Mouse (Mus musculus): ENCODE measurements around the gene Calm2. TPM values are rescaled to one million over a fixed set of nuclear protein-coding genes. Genes with fewer than 3 reads are reported as not detected.

Calm2 gene
- total RNA-seq (2014; fragmentation: Nextera tagmentation) (314 and 349 TPM in 2 replicates), total RNA-seq (2017) (691 and 701 TPM in 2 replicates), polyA plus RNA-seq (2012) (40.0 and 50.7 TPM in 2 replicates)

- H3K27me3 ChIP-seq (ENCODE audit: insufficient read depth, low read length), result no peaks in the 10 kb centered on the region
- H3K4me3 ChIP-seq (ENCODE audit: low read depth, low read length), result peak within 1 kb of the TSS; percentile 84
- DNase-seq (ENCODE audit: low spot score) (peak; percentile 95), ATAC-seq (ENCODE audit: extremely low read depth, insufficient number of reproducible peaks, low FRiP score, poor library complexity, severe bottlenecking) (peak; percentile 79)
- peaks cover 53% of the 10 kb centered on the region for H3K4me1 ChIP-seq (ENCODE audit: insufficient read depth, low read depth, low read length)
- TF ChIP-seq TAL1 (conservative IDR thresholded peaks at IDR 0.05; ENCODE audit: low read depth, low read length) (no peak), GATA2 (IDR thresholded peaks at IDR 0.05; ENCODE audit: borderline replicate concordance, low read depth, low read length) (no peak), POLR2AphosphoS5 (IDR thresholded peaks at IDR 0.05; ENCODE audit: insufficient replicate concordance, low read depth, low read length) (peak; percentile 94), GATA1 (IDR thresholded peaks at IDR 0.05; ENCODE audit: borderline replicate concordance, low read length) (no peak)
- H3K36me3 ChIP-seq (replicated peaks), result peaks cover 20% of the 10 kb centered on the region
- H3K9me3 ChIP-seq (replicated peaks), result peaks cover 3% of the 10 kb centered on the region; the same call in 1 of the 2 replicates
These were observed at the start of gene Calm2 for GRCm38 (mm10) chr17:87446767-87447611. Gene Calm2, minus strand, starts transcription at chr17:87446935.

DNA sequence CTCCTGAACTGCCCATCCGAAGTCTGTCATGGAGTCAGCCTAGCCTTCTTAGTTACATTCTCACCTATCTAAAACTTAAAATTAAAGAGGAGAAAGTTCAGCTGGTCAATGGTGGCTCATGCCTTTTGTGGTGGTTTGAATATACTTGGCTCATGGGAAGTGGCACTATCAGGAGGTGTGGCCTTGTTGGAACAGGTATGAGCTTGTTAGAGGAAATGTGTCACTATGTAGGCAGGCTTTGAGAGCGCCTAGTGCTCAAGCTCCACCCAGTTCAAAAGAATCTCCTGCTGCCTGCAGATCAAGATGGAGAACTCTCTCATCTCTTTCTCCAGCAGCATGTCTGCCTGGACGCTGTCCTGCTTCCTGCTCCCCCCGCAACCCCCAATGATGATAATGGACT, 48.8 kb upstream of the Calm2 start:
- Histone ChIP-seq H3K27me3 (ENCODE audit: insufficient read depth, low read length) (peaks cover 31% of the 10 kb centered on the region), H3K9me3 (replicated peaks) (no peaks in the 10 kb centered on the region), H3K36me3 (replicated peaks) (no peaks in the 10 kb centered on the region), H3K4me1 (ENCODE audit: insufficient read depth, low read depth, low read length) (no peaks in the 10 kb centered on the region), H3K4me3 (ENCODE audit: low read depth, low read length) (no peak overlapping the region)
- ATAC-seq (ENCODE audit: extremely low read depth, insufficient number of reproducible peaks, low FRiP score, poor library complexity, severe bottlenecking) (no peak), DNase-seq (ENCODE audit: low spot score) (no peak)
- TF ChIP-seq POLR2AphosphoS5 (IDR thresholded peaks at IDR 0.05; ENCODE audit: insufficient replicate concordance, low read depth, low read length) (no peak), GATA1 (IDR thresholded peaks at IDR 0.05; ENCODE audit: borderline replicate concordance, low read length) (no peak), GATA2 (IDR thresholded peaks at IDR 0.05; ENCODE audit: borderline replicate concordance, low read depth, low read length) (no peak), CTCF (IDR thresholded peaks at IDR 0.05; ENCODE audit: low read depth, low read length) (no peak), TAL1 (conservative IDR thresholded peaks at IDR 0.05; ENCODE audit: low read depth, low read length) (no peak)

GRCm38 (mm10) chr17:87494310-87494709, 47.6 kb upstream of the Calm2 start:
- Histone ChIP-seq H3K27me3 (ENCODE audit: insufficient read depth, low read length) (peaks cover 29% of the 10 kb centered on the region), H3K4me3 (ENCODE audit: low read depth, low read length) (no peak overlapping the region), H3K36me3 (replicated peaks) (no peaks in the 10 kb centered on the region), H3K9me3 (replicated peaks) (no peaks in the 10 kb centered on the region), H3K4me1 (ENCODE audit: insufficient read depth, low read depth, low read length) (no peaks in the 10 kb centered on the region)
- ATAC-seq (ENCODE audit: extremely low read depth, insufficient number of reproducible peaks, low FRiP score, poor library complexity, severe bottlenecking), result no peak
- DNase-seq (ENCODE audit: low spot score), result no peak
- no peak for TF ChIP-seq POLR2AphosphoS5 (IDR thresholded peaks at IDR 0.05; ENCODE audit: insufficient replicate concordance, low read depth, low read length)
- TF ChIP-seq GATA2 (IDR thresholded peaks at IDR 0.05; ENCODE audit: borderline replicate concordance, low read depth, low read length), result no peak
- no peak for TF ChIP-seq TAL1 (conservative IDR thresholded peaks at IDR 0.05; ENCODE audit: low read depth, low read length)

DNA sequence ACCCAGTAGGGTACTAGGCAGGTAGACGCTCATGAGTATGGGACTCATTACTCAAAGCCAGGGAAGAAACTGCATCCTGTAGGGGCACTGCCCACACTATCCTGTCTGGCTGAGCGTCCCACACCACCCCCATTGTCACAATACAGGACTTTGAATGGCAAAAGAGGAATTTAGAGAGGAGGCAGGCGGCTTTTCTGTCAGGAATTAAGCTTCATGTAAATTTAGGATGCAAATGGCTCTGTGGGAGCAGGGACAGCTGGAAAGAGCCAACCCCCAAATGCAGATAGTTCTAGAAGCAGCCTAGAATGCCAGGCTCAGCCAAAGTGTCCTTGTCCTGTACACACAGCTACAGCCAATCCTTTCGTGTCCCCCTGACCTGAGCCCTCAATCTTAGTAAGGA, 45.6 kb upstream of the Calm2 start:
- no peaks in the 10 kb centered on the region for H3K36me3 ChIP-seq (replicated peaks)
- peaks cover 22% of the 10 kb centered on the region for H3K27me3 ChIP-seq (ENCODE audit: insufficient read depth, low read length)
- no peaks in the 10 kb centered on the region for H3K9me3 ChIP-seq (replicated peaks)
- no peak for TF ChIP-seq TAL1 (conservative IDR thresholded peaks at IDR 0.05; ENCODE audit: low read depth, low read length)
- no peak for TF ChIP-seq GATA2 (IDR thresholded peaks at IDR 0.05; ENCODE audit: borderline replicate concordance, low read depth, low read length)
- TF ChIP-seq CTCF (IDR thresholded peaks at IDR 0.05; ENCODE audit: low read depth, low read length), result no peak
- no peak for TF ChIP-seq GATA1 (IDR thresholded peaks at IDR 0.05; ENCODE audit: borderline replicate concordance, low read length)
- TF ChIP-seq POLR2AphosphoS5 (IDR thresholded peaks at IDR 0.05; ENCODE audit: insufficient replicate concordance, low read depth, low read length), result no peak
- H3K4me3 ChIP-seq (ENCODE audit: low read depth, low read length), result no peak overlapping the region
- DNase-seq (ENCODE audit: low spot score) (no peak), ATAC-seq (ENCODE audit: extremely low read depth, insufficient number of reproducible peaks, low FRiP score, poor library complexity, severe bottlenecking) (no peak)
- H3K4me1 ChIP-seq (ENCODE audit: insufficient read depth, low read depth, low read length), result no peaks in the 10 kb centered on the region

DNA sequence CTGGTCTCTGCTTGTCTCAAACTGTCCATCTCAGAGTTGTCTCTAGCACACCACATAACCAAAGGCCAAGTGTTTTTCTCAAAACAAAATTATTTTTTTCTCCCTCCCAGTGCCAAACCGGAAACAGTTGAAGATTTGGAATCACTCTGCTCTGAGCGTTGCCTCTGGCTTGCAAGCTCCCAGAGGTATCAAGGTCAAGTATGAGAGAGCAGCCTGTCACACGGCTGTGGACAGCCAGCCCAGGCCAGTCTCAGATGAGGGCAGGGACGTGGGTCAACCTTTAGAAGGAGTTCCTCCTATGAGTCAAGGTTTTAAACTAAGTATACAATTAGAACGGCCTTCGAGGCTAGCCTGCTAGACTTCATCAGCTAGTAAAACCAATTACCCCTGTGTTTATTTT, 43.6 kb upstream of the Calm2 start:
- TF ChIP-seq POLR2AphosphoS5 (IDR thresholded peaks at IDR 0.05; ENCODE audit: insufficient replicate concordance, low read depth, low read length) (no peak), CTCF (IDR thresholded peaks at IDR 0.05; ENCODE audit: low read depth, low read length) (no peak), GATA1 (IDR thresholded peaks at IDR 0.05; ENCODE audit: borderline replicate concordance, low read length) (no peak), TAL1 (conservative IDR thresholded peaks at IDR 0.05; ENCODE audit: low read depth, low read length) (no peak), GATA2 (IDR thresholded peaks at IDR 0.05; ENCODE audit: borderline replicate concordance, low read depth, low read length) (no peak)
- H3K36me3 ChIP-seq (replicated peaks), result no peaks in the 10 kb centered on the region
- DNase-seq (ENCODE audit: low spot score) (no peak), ATAC-seq (ENCODE audit: extremely low read depth, insufficient number of reproducible peaks, low FRiP score, poor library complexity, severe bottlenecking) (no peak)
- no peak overlapping the region for H3K4me3 ChIP-seq (ENCODE audit: low read depth, low read length)
- peaks cover 8% of the 10 kb centered on the region for H3K9me3 ChIP-seq (replicated peaks)
- peaks cover 29% of the 10 kb centered on the region for H3K27me3 ChIP-seq (ENCODE audit: insufficient read depth, low read length)
- no peaks in the 10 kb centered on the region for H3K4me1 ChIP-seq (ENCODE audit: insufficient read depth, low read depth, low read length)

DNA sequence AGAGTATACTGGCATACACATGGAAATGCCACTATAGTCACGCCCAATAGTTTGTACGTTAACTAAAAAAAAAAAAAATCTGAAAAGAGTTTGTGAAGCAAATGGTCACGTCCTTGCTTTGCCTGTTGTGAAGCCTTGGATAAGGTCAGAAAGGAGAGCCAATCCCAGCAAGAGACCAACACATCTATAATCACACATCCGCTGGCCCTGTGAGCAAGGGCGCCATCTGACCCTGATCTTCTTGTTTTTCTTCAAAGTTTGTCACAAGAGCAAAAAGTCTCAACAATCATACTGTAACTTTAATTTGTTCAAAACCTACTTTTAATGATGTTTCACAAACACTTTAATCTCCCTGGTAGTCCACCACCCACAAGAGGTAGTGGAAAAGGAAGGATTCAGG, 39.0 kb upstream of the Calm2 start:
- no peaks in the 10 kb centered on the region for H3K36me3 ChIP-seq (replicated peaks)
- no peaks in the 10 kb centered on the region for H3K4me1 ChIP-seq (ENCODE audit: insufficient read depth, low read depth, low read length)
- ATAC-seq (ENCODE audit: extremely low read depth, insufficient number of reproducible peaks, low FRiP score, poor library complexity, severe bottlenecking), result no peak
- peaks cover 42% of the 10 kb centered on the region for H3K27me3 ChIP-seq (ENCODE audit: insufficient read depth, low read length)
- H3K9me3 ChIP-seq (replicated peaks), result peaks cover 8% of the 10 kb centered on the region
- TF ChIP-seq POLR2AphosphoS5 (IDR thresholded peaks at IDR 0.05; ENCODE audit: insufficient replicate concordance, low read depth, low read length), result no peak
- no peak for TF ChIP-seq TAL1 (conservative IDR thresholded peaks at IDR 0.05; ENCODE audit: low read depth, low read length)
- no peak for TF ChIP-seq GATA2 (IDR thresholded peaks at IDR 0.05; ENCODE audit: borderline replicate concordance, low read depth, low read length)
- TF ChIP-seq CTCF (IDR thresholded peaks at IDR 0.05; ENCODE audit: low read depth, low read length), result no peak
- no peak for TF ChIP-seq GATA1 (IDR thresholded peaks at IDR 0.05; ENCODE audit: borderline replicate concordance, low read length)
- H3K4me3 ChIP-seq (ENCODE audit: low read depth, low read length), result no peak overlapping the region
- DNase-seq (ENCODE audit: low spot score), result no peak
